Mouse (Mus musculus): ENCODE measurements around the gene Mrpl23.

DNA sequence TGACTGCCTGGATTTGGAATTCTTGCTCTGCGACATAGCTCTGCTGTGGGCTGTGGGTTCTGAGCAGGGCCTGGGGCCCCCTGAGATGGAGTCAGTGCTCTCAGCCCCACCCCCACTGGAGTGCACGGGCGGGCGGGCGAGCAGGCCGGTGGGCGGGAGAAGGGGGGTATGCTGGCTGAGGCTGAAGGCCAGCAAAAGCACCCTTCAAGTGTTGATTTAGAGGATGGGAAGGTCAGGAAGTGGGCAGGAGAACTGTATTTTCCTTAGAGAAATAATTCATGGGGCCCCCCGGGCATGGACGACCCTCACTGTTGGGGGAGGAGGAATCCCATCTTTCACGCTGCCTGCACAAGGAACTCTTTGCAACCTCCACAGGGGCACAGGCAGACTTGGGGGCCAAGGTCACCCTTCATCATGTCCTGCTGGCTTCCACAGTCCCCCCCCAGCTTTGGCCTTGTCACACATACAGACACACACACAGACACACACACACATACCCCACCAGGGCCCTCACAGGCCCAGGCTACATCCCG, 10.4 kb downstream of the Mrpl23 start:
- no peak for TF ChIP-seq TCF12 (IDR thresholded peaks at IDR 0.05; ENCODE audit: low read depth, low read length)
- TF ChIP-seq E2F4 (IDR thresholded peaks at IDR 0.05; ENCODE audit: borderline replicate concordance, low read depth, low read length) = no peak
